Comparison of ENCODE assay signal across 10 mouse cellular contexts in the genomic region with DNA sequence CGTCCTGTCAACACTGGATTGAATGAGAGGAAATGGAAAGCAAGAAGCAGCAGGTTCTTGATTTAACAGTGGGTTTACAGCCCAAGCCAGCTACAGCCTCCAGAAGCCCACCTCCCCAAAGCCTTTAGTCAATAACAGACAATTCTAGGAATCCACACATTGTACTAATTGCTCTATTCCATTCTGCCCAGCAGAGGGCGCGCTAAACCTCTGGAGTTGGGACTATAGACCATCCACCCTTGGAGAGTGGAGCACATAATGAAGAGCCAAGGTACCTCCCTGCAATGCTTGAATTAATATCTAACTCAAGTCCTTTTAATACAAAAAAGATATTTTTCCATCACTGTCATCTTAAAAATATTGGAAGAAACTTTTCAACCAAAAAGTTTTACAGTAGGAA. TPM values are rescaled to one million over a fixed set of nuclear protein-coding genes. Genes with fewer than 3 reads are reported as not detected.
A peak's percentile ranks its signal among the peaks of the same experiment; 100 is the strongest.
DNase-seq lines count a peak whose midpoint lies in the region; ATAC-seq and TF ChIP-seq lines count a peak whose summit lies in the region.
"Had no signal": no experiment of that assay in that cellular context is flagged by ENCODE, and none has a peak within 500 bp of the region (broad histone marks: within the 10 kb centered on the region; RNA-seq: fewer than 3 reads in every experiment).

No protein-coding gene starts in this region.

- TF ChIP-seq CTCF in bone marrow macrophage, adult 2 months (IDR thresholded peaks at IDR 0.05; ENCODE audit: low read depth, low read length): peak; percentile 48; the same call in 1 of the 2 replicates

- DNase-seq in CD4-positive, CD25-positive, alpha-beta regulatory T cell, adult 2 months (ENCODE audit: low read depth, low spot score): peak; percentile 6
- DNase-seq in left cerebral cortex, adult 11 months (ENCODE audit: low spot score): peak; percentile 14
- DNase-seq in left cerebral cortex, adult 8-10 months (ENCODE audit: low spot score in 2 of 2): no peak
- peak; percentile 30 to 56 for DNase-seq in kidney, postnatal 25 days
- peak; percentile 35 for DNase-seq in mesoderm, embryonic 11.5 days (ENCODE audit: low read depth, low spot score)
- no peak for DNase-seq in urinary bladder, adult 18-20 months (ENCODE audit: low spot score in 2 of 2)

- no peaks in the 10 kb centered on the region for H3K4me1 ChIP-seq in bone marrow macrophage, adult 2 months (ENCODE audit: control insufficient read depth, insufficient read depth, low read length)
- H3K4me1 ChIP-seq: liver, embryonic 15.5 days had no signal

- ATAC-seq in CD4-positive, CD25-positive, alpha-beta regulatory T cell, adult 4 months: no peak

- TF ChIP-seq POLR2A in bone marrow macrophage, adult 2 months (IDR thresholded peaks at IDR 0.05; ENCODE audit: borderline replicate concordance, low read depth, low read length): no peak

- no peak overlapping the region for H3K27ac ChIP-seq in bone marrow macrophage, adult 2 months (ENCODE audit: insufficient read depth, low read depth, low read length)
- H3K27ac ChIP-seq: liver, embryonic 15.5 days had no signal

- no peak overlapping the region for H3K4me3 ChIP-seq in bone marrow macrophage, adult 2 months (ENCODE audit: insufficient read depth, low read length)
- H3K4me3 ChIP-seq: liver, embryonic 15.5 days had no signal

RNA-seq across cellular contexts. Expression of a gene that starts 23.0 kb away (rescaled TPM):
- polyA plus RNA-seq in CD4-positive, CD25-positive, alpha-beta regulatory T cell, adult 4 months (2017; shearing (Covaris generic)): not detected
- not detected for total RNA-seq in left cerebral cortex, adult 8-10 months (2022)
- not detected in 2 replicates for polyA plus RNA-seq in bone marrow macrophage, adult 2 months (2012; ENCODE audit: insufficient read depth, insufficient read length, missing spikeins)
- polyA plus RNA-seq: liver, embryonic 15.5 days; stomach, embryonic 14.5 days had no signal

RNA-seq across cellular contexts. Expression of a gene that starts 29.8 kb away (rescaled TPM):
- polyA plus RNA-seq in CD4-positive, CD25-positive, alpha-beta regulatory T cell, adult 4 months (2017; shearing (Covaris generic)): not detected
- total RNA-seq in left cerebral cortex, adult 8-10 months (2022): not detected
- not detected in 2 replicates for polyA plus RNA-seq in bone marrow macrophage, adult 2 months (2012; ENCODE audit: insufficient read depth, insufficient read length, missing spikeins)
- polyA plus RNA-seq: liver, embryonic 15.5 days; stomach, embryonic 14.5 days had no signal

RNA-seq across cellular contexts. Expression of a gene that starts 33.0 kb away (rescaled TPM):
- polyA plus RNA-seq in CD4-positive, CD25-positive, alpha-beta regulatory T cell, adult 4 months (2017; shearing (Covaris generic)): not detected
- not detected for total RNA-seq in left cerebral cortex, adult 8-10 months (2022)
- polyA plus RNA-seq in bone marrow macrophage, adult 2 months (2012; ENCODE audit: insufficient read depth, insufficient read length, missing spikeins): not detected in 2 replicates
- polyA plus RNA-seq: liver, embryonic 15.5 days; stomach, embryonic 14.5 days had no signal

RNA-seq across cellular contexts. Expression of a gene that starts 41.3 kb away (rescaled TPM):
- not detected for polyA plus RNA-seq in CD4-positive, CD25-positive, alpha-beta regulatory T cell, adult 4 months (2017; shearing (Covaris generic))
- not detected for total RNA-seq in left cerebral cortex, adult 8-10 months (2022)
- polyA plus RNA-seq in bone marrow macrophage, adult 2 months (2012; ENCODE audit: insufficient read depth, insufficient read length, missing spikeins): not detected in 2 replicates
- polyA plus RNA-seq: liver, embryonic 15.5 days; stomach, embryonic 14.5 days had no signal

RNA-seq across cellular contexts. Expression of a gene that starts 51.9 kb away (rescaled TPM):
- polyA plus RNA-seq in CD4-positive, CD25-positive, alpha-beta regulatory T cell, adult 4 months (2017; shearing (Covaris generic)): not detected
- total RNA-seq in left cerebral cortex, adult 8-10 months (2022): not detected
- not detected in 2 replicates for polyA plus RNA-seq in bone marrow macrophage, adult 2 months (2012; ENCODE audit: insufficient read depth, insufficient read length, missing spikeins)
- polyA plus RNA-seq: liver, embryonic 15.5 days; stomach, embryonic 14.5 days had no signal

Comparison
In these comparisons a context has a peak if more than half of its experiments do, and no peak if none do; other contexts are left out.
1. DNase-seq: peak in CD4-positive, CD25-positive, alpha-beta regulatory T cell, adult 2 months (single experiment), left cerebral cortex, adult 11 months (single experiment), kidney, postnatal 25 days (2 of 2) and mesoderm, embryonic 11.5 days (single experiment); none in left cerebral cortex, adult 8-10 months (0 of 2) and urinary bladder, adult 18-20 months (0 of 2).